Mouse (Mus musculus): ENCODE results near the gene Camk2g. TPM values are rescaled to one million over a fixed set of nuclear protein-coding genes. Genes with fewer than 3 reads are reported as not detected.

Camk2g gene
- total and polyA plus RNA-seq, 3 experiments, result 14.1 to 27.1 TPM; not detected in 1

GRCm38 (mm10) chr14:20701554-20701953 lies 92.3 kb downstream of the Camk2g start:
- Histone ChIP-seq H3K79me2 (ENCODE audit: control insufficient read depth, insufficient read depth, low read length, poor library complexity) (peaks cover 46% of the 10 kb centered on the region), H3K36me3 (ENCODE audit: control insufficient read depth in 1 of 2, insufficient read depth in 2 of 2, low read length in 2 of 2) (peaks cover 0 to 53% of the 10 kb centered on the region in 2 experiments; a peak in 3 of 4 replicates), H3K9me3 (replicated peaks; ENCODE audit: insufficient read depth, low read length) (no peaks in the 10 kb centered on the region), H3K27me3 (ENCODE audit: control insufficient read depth in 1 of 2, insufficient read depth in 2 of 2, low read length in 2 of 2) (no peaks in the 10 kb centered on the region), H3K4me3 (ENCODE audit: control insufficient read depth in 1 of 2, insufficient read depth in 1 of 2, low read depth in 2 of 2, low read length in 2 of 2) (peak overlapping the region; percentile 53 to 73), H3K27ac (ENCODE audit: control insufficient read depth, low read depth, low read length) (no peak overlapping the region; the same call in 1 of the 2 replicates), H3K4me1 (ENCODE audit: control insufficient read depth in 1 of 2, insufficient read depth in 2 of 2, low read length in 2 of 2) (peaks cover 20 to 28% of the 10 kb centered on the region in 2 experiments), H3K9ac (ENCODE audit: control insufficient read depth, low read depth, low read length, poor library complexity, severe bottlenecking) (peak overlapping the region; percentile 93)
- TF ChIP-seq MXI1 (IDR thresholded peaks at IDR 0.05; ENCODE audit: low read depth, low read length) (0 out of 2 replicates have a peak, but pooled peaks have one; percentile 29), ELF1 (IDR thresholded peaks at IDR 0.05; ENCODE audit: low read depth, low read length) (no peak)
- no peak for DNase-seq (ENCODE audit: low read depth, low spot score)

- no peak for DNase-seq (ENCODE audit: low read depth, low spot score)
- Histone ChIP-seq H3K36me3 (ENCODE audit: control insufficient read depth in 1 of 2, insufficient read depth in 2 of 2, low read length in 2 of 2) (peaks cover 2 to 52% of the 10 kb centered on the region in 2 experiments; a peak in 3 of 4 replicates), H3K4me3 (ENCODE audit: control insufficient read depth in 1 of 2, insufficient read depth in 1 of 2, low read depth in 2 of 2, low read length in 2 of 2) (no peak overlapping the region), H3K27ac (ENCODE audit: control insufficient read depth, low read depth, low read length) (no peak overlapping the region), H3K9ac (ENCODE audit: control insufficient read depth, low read depth, low read length, poor library complexity, severe bottlenecking) (no peak overlapping the region), H3K79me2 (ENCODE audit: control insufficient read depth, insufficient read depth, low read length, poor library complexity) (peaks cover 55% of the 10 kb centered on the region), H3K9me3 (replicated peaks; ENCODE audit: insufficient read depth, low read length) (no peaks in the 10 kb centered on the region), H3K27me3 (ENCODE audit: control insufficient read depth in 1 of 2, insufficient read depth in 2 of 2, low read length in 2 of 2) (no peaks in the 10 kb centered on the region), H3K4me1 (ENCODE audit: control insufficient read depth in 1 of 2, insufficient read depth in 2 of 2, low read length in 2 of 2) (peaks cover 20 to 28% of the 10 kb centered on the region in 2 experiments)
- TF ChIP-seq ZNF384 (IDR thresholded peaks at IDR 0.05; ENCODE audit: low read depth, low read length) (no peak), E2F4 (IDR thresholded peaks at IDR 0.05; ENCODE audit: borderline replicate concordance, low read depth, low read length) (no peak), MXI1 (IDR thresholded peaks at IDR 0.05; ENCODE audit: low read depth, low read length) (no peak), CTCF (IDR thresholded peaks at IDR 0.05 in 2 of 3, conservative IDR thresholded peaks at IDR 0.05 in 1 of 3; ENCODE audit: control insufficient read depth in 1 of 3, insufficient read depth in 1 of 3, low read depth in 2 of 3, low read length in 3 of 3, poor library complexity in 1 of 3, severe bottlenecking in 1 of 3) (no peak), ZKSCAN1 (IDR thresholded peaks at IDR 0.05; ENCODE audit: low read depth, low read length) (no peak), USF1 (IDR thresholded peaks at IDR 0.05; ENCODE audit: low read depth, low read length) (no peak), POLR2AphosphoS2 (IDR thresholded peaks at IDR 0.05; ENCODE audit: low read length) (no peak), ZC3H11A (IDR thresholded peaks at IDR 0.05; ENCODE audit: low read depth, low read length) (no peak), UBTF (IDR thresholded peaks at IDR 0.05; ENCODE audit: borderline replicate concordance, insufficient read depth, low read depth, low read length) (no peak), JUND (IDR thresholded peaks at IDR 0.05; ENCODE audit: low read depth, low read length) (no peak), TCF12 (IDR thresholded peaks at IDR 0.05; ENCODE audit: low read depth, low read length) (no peak)
Measured at GRCm38 (mm10) chr14:20700362-20700761, 93.5 kb downstream of the Camk2g start.

GRCm38 (mm10) chr14:20698515-20698914 lies 95.4 kb downstream of the Camk2g start:
- no peaks in the 10 kb centered on the region for H3K9me3 ChIP-seq (replicated peaks; ENCODE audit: insufficient read depth, low read length)
- H3K4me3 ChIP-seq (ENCODE audit: control insufficient read depth in 1 of 2, insufficient read depth in 1 of 2, low read depth in 2 of 2, low read length in 2 of 2), result no peak overlapping the region
- H3K4me1 ChIP-seq (ENCODE audit: control insufficient read depth in 1 of 2, insufficient read depth in 2 of 2, low read length in 2 of 2), result peaks cover 20 to 26% of the 10 kb centered on the region in 2 experiments
- peak overlapping the region; percentile 69 for H3K27ac ChIP-seq (ENCODE audit: control insufficient read depth, low read depth, low read length)
- peaks cover 54% of the 10 kb centered on the region for H3K79me2 ChIP-seq (ENCODE audit: control insufficient read depth, insufficient read depth, low read length, poor library complexity)
- DNase-seq (ENCODE audit: low read depth, low spot score), result peak; percentile 86
- H3K36me3 ChIP-seq (ENCODE audit: control insufficient read depth in 1 of 2, insufficient read depth in 2 of 2, low read length in 2 of 2), result peaks cover 11 to 48% of the 10 kb centered on the region in 2 experiments
- no peaks in the 10 kb centered on the region for H3K27me3 ChIP-seq (ENCODE audit: control insufficient read depth in 1 of 2, insufficient read depth in 2 of 2, low read length in 2 of 2)
- H3K9ac ChIP-seq (ENCODE audit: control insufficient read depth, low read depth, low read length, poor library complexity, severe bottlenecking), result no peak overlapping the region
- no peak for TF ChIP-seq USF1 (IDR thresholded peaks at IDR 0.05; ENCODE audit: low read depth, low read length)
- peak; percentile 95 for TF ChIP-seq ETS1 (IDR thresholded peaks at IDR 0.05; ENCODE audit: low read depth, low read length)
- peak; percentile 93; the same call in 1 of the 2 replicates for TF ChIP-seq MEF2A (IDR thresholded peaks at IDR 0.05; ENCODE audit: extremely low read depth, insufficient replicate concordance, low read depth, low read length, poor library complexity, severe bottlenecking)
- peak; percentile 77 for TF ChIP-seq MXI1 (IDR thresholded peaks at IDR 0.05; ENCODE audit: low read depth, low read length)
- TF ChIP-seq JUND (IDR thresholded peaks at IDR 0.05; ENCODE audit: low read depth, low read length), result no peak
- TF ChIP-seq E2F4 (IDR thresholded peaks at IDR 0.05; ENCODE audit: borderline replicate concordance, low read depth, low read length), result 0 out of 2 replicates have a peak, but pooled peaks have one; percentile 31
- 0 out of 2 replicates have a peak, but pooled peaks have one; percentile 40 for TF ChIP-seq HCFC1 (IDR thresholded peaks at IDR 0.05; ENCODE audit: low read depth, low read length)
- no peak for TF ChIP-seq CHD1 (IDR thresholded peaks at IDR 0.05; ENCODE audit: low read depth, low read length)
- no peak for TF ChIP-seq KAT2A (conservative IDR thresholded peaks at IDR 0.05; ENCODE audit: low read depth, low read length)
- TF ChIP-seq MAFK (IDR thresholded peaks at IDR 0.05; ENCODE audit: borderline replicate concordance, low read depth, low read length), result peak; percentile 26; the same call in 1 of the 2 replicates
- TF ChIP-seq RCOR1 (IDR thresholded peaks at IDR 0.05; ENCODE audit: low read depth, low read length), result peak; percentile 64; the same call in 1 of the 2 replicates
- peak; percentile 42; the same call in 1 of the 2 replicates for TF ChIP-seq BHLHE40 (IDR thresholded peaks at IDR 0.05; ENCODE audit: borderline replicate concordance, low read depth, low read length)
- TF ChIP-seq NRF1 (IDR thresholded peaks at IDR 0.05; ENCODE audit: insufficient read depth, low read depth, low read length, poor library complexity, severe bottlenecking), result no peak
- TF ChIP-seq CHD2 (IDR thresholded peaks at IDR 0.05; ENCODE audit: low read length), result no peak
- peak; percentile 94 for TF ChIP-seq SIN3A (IDR thresholded peaks at IDR 0.05; ENCODE audit: low read length)
- peak; percentile 93 for TF ChIP-seq GATA1 (IDR thresholded peaks at IDR 0.05; ENCODE audit: low read depth, low read length)
